Mouse (Mus musculus) frontal cortex, postnatal 25 days (tissue): ENCODE data around the gene H2-T3.
"Not testable (repeated sequence)": the region's sequence is repeated elsewhere in the genome, so short reads cannot be mapped to it uniquely, and the experiment has no call there.

Source experiments
- DNase-seq, 2 experiments: peaks; one replicate each; pipeline ENCODE4 v3.0.0; 2022; ENCODE audit warnings: low spot score in 2 of 2

H2-T3 gene

GRCm38 (mm10) chr17:36178938-36179337 lies 11.1 kb downstream of the H2-T3 start:
- DNase-seq: not testable (repeated sequence)

- not testable (repeated sequence) for DNase-seq
Observed at GRCm38 (mm10) chr17:36176132-36176531, 14.0 kb downstream of the H2-T3 start.

GRCm38 (mm10) chr17:36170287-36170814 lies 19.7 kb downstream of the H2-T3 start:
- no peak for DNase-seq

- no peak for DNase-seq
Observed at GRCm38 (mm10) chr17:36169753-36170152, 20.3 kb downstream of the H2-T3 start.

GRCm38 (mm10) chr17:36169094-36169493 lies 21.0 kb downstream of the H2-T3 start:
- not testable (repeated sequence) for DNase-seq

- no peak for DNase-seq
Observed at GRCm38 (mm10) chr17:36168039-36168652, 21.9 kb downstream of the H2-T3 start, which contains the start of gene Gm8909. Gm8909 (minus strand) TSS chr17:36168537.

- DNase-seq: no peak
Observed at GRCm38 (mm10) chr17:36167306-36168038, 22.6 kb downstream of the H2-T3 start.

- DNase-seq: not testable (repeated sequence)
Observed at GRCm38 (mm10) chr17:36166901-36167300, 23.2 kb downstream of the H2-T3 start.

- no peak for DNase-seq
Observed at GRCm38 (mm10) chr17:36161129-36162051, 28.7 kb downstream of the H2-T3 start.

- DNase-seq: not testable (repeated sequence)
Observed at GRCm38 (mm10) chr17:36158264-36158663, 31.8 kb downstream of the H2-T3 start.

- DNase-seq: not testable (repeated sequence)
Observed at GRCm38 (mm10) chr17:36157782-36158181, 32.3 kb downstream of the H2-T3 start.

GRCm38 (mm10) chr17:36154271-36155149 lies 35.6 kb downstream of the H2-T3 start:
- no peak for DNase-seq

GRCm38 (mm10) chr17:36151200-36151599 lies 38.9 kb downstream of the H2-T3 start:
- not testable (repeated sequence) for DNase-seq

GRCm38 (mm10) chr17:36148468-36148867 lies 41.6 kb downstream of the H2-T3 start:
- not testable (repeated sequence) for DNase-seq

- not testable (repeated sequence) for DNase-seq
Observed at GRCm38 (mm10) chr17:36146937-36147336, 43.1 kb downstream of the H2-T3 start.

- not testable (repeated sequence) for DNase-seq
Observed at GRCm38 (mm10) chr17:36145861-36146156, 44.3 kb downstream of the H2-T3 start.

- DNase-seq: no peak
Observed at GRCm38 (mm10) chr17:36145111-36145860, 44.8 kb downstream of the H2-T3 start.

GRCm38 (mm10) chr17:36136299-36136848 lies 53.7 kb downstream of the H2-T3 start:
- DNase-seq: not testable (repeated sequence)
